Mouse (Mus musculus): Measurements from ENCODE around the gene Atxn7l1.

Gene Atxn7l1

DNA sequence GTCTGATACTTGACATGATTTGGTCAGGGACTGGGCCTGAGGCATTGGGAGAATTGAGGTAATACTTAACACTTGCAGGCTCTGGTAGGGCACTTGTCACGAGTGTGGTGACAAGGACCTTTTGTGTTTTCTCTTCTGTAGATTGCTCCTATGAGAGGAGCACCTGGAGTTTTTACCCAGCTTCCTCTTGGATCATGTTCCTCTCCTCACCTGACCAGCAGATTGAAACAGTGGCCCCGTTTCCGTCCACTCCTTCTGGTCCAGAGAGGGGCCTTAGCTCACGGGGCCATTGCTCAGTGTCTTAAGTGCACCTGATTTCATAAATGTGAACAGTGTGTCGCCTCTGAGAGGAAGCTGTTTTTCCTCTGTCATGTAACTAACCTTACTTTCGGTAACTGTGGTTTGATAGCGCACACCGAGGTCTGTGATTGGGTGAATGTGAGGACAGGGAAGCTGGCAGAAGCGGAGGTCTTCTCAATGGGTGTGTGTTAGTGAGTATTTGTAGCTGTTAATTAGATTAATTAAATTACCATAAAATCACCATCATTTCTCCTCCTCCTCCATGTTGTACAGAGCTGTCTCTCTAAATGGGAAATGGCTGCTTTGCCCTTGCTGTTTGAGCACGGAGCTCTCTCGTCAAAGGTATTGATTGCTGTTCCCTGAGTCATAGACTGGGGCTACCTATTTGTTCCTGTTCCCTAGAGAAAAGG lies 35.1 kb downstream of the Atxn7l1 start:
- no peak for DNase-seq (ENCODE audit: low spot score in 2 of 2)

DNA sequence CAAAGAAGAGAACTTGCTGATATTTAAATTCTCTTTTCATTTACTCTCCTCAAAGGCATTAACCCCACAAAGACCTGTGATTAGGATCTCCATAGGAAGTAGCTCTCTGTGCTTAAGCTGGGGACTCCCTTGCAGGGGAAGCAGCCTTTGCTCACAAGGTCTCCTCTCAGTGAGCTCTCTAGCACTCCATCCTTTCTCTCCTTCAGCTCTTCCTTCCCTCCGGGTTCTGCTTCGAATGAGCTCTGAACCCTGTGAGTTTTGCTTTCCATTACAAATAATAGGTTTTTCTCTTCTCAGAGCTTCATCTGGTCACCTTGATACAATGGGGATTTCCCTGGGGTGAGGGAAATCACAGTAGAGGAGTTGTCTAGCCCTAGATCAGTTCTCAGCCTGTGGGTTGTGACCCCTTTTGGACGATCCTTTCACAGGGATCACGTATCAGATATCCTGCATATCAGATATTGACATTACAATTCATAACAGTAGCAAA lies 35.7 kb downstream of the Atxn7l1 start:
- DNase-seq (ENCODE audit: low spot score in 2 of 2), result no peak

DNA sequence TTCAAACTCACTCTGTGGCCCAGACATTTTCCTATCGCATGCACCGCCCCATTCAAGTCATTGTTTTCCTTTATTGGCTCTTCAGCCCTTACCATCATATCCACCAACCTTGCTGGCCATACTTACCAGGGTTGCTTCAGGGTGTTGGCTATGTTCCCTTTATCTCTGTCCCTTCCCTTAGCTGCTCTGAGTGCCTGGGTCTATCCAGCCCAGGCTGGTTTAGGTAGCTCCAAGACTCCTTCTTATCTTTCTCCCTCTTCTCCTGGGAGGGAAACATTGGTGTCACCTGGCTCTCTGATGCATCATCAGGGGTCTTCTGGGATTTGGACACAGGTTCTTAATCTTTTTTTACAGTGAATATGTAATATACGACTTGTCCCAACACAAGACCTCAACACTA lies 36.6 kb downstream of the Atxn7l1 start:
- no peak for DNase-seq (ENCODE audit: low spot score in 2 of 2)

DNA sequence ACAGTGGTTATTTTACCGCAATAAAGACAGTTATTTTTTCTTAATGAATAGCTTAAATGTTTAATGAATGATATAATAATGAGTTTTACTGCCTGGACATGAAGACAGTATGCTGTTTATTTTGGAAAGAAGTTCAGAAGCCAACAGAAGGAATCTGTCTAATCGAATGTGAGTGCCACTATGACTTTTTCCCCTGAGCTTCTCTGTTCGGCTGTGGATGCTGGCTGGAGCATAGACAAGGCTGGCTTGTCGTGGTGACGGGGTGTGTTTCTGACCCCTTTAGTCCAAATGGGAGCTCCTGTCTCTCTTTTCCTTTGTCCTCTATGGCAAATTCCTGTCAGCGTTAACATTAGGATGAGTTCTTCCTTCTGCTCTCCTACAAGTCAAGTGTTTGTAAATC lies 37.6 kb downstream of the Atxn7l1 start:
- no peak for DNase-seq (ENCODE audit: low spot score in 2 of 2)

DNA sequence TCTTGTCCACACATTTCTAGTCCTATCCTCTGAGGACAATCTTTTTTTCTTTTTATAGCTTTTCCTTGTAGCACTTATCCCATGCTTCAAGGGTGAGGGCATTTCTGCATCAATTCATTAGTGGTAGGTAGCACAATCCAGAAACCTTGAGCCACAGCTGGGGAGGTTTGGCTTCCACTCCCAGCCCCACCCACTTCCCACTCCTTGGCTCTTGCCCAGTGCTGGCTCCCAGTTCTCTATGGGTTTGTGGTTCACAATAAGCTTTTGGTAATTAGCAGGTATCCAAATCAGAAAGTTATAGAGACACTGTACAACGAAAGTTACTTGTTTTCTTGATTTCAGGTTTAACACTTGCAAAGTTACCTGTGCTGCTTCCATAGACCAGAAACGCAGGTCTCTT lies 38.8 kb downstream of the Atxn7l1 start:
- DNase-seq (ENCODE audit: low spot score in 2 of 2), result no peak

GRCm38 (mm10) chr12:33190133-33190532 lies 42.6 kb downstream of the Atxn7l1 start:
- DNase-seq (ENCODE audit: low spot score in 2 of 2), result no peak

DNA sequence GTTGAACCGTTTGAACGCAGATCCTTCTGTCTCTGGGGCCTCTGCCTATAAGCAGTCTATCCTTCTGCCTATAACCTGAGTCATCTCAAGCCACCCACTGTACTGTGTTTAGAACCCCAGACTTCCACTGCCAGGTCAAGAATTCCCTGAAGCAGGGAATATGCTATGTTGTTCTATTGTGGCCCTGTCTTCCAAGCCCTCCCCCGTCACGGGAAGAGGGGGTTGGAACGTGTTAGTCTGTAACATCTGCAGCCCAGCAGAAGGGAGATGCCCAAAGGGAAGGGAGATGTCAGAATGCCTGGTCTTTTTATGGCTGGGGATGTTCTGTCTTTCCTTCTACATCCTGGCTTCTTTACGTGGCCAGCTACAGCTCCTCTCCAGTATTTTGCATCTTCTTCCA lies 43.1 kb downstream of the Atxn7l1 start:
- no peak for DNase-seq (ENCODE audit: low spot score in 2 of 2)

DNA sequence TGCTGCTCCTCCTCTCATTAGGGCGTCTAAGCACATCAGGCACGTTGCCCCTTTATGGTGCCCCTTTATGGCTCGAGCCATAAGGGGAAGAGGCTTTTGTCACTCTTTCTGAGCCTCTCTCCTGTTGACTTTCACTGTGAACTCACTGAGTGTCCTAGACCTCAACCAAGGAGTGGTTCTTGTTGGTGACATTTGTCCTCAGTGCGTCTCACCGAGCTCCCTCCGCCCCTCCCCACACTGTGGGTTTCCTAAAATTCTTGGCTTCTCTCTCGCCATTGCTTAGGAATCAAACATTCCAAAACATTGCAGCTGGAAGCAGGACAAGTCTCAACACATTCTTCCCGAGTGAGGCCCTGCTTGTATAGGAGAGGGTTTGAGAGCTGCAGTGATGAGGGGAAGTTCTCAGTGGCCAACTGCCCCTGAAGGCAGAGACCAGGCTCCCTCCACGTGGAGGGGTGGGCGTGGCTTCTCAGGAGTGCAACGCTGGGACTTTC lies 46.0 kb downstream of the Atxn7l1 start:
- no peak for DNase-seq (ENCODE audit: low spot score in 2 of 2)

- no peak for DNase-seq (ENCODE audit: low spot score in 2 of 2)
These were observed 47.7 kb downstream of the Atxn7l1 start for GRCm38 (mm10) chr12:33195175-33195574.

DNA sequence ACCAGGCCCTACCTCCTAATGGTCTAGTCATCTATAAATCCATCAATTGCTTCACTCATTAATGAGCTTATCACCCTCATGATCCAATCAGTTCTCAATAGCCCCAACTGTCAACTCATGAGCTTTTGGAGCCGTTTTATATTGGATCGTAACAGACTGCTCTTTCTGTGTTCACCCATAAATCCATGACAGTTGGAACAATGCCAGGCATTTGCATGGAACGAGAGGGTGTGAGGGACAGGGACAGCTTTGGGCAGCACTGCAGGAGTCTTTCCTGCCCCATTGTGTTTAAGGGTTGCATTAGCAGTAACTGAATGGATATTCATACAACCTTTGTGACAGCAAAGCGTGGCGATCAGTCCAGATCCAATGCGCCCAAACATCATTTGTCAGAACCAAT lies 49.8 kb downstream of the Atxn7l1 start:
- DNase-seq (ENCODE audit: low spot score in 2 of 2), result no peak

- DNase-seq (ENCODE audit: low spot score in 2 of 2), result no peak
These were observed 50.3 kb downstream of the Atxn7l1 start for GRCm38 (mm10) chr12:33197746-33198145.

GRCm38 (mm10) chr12:33201068-33201467 lies 53.6 kb downstream of the Atxn7l1 start:
- DNase-seq (ENCODE audit: low spot score in 2 of 2), result no peak

DNA sequence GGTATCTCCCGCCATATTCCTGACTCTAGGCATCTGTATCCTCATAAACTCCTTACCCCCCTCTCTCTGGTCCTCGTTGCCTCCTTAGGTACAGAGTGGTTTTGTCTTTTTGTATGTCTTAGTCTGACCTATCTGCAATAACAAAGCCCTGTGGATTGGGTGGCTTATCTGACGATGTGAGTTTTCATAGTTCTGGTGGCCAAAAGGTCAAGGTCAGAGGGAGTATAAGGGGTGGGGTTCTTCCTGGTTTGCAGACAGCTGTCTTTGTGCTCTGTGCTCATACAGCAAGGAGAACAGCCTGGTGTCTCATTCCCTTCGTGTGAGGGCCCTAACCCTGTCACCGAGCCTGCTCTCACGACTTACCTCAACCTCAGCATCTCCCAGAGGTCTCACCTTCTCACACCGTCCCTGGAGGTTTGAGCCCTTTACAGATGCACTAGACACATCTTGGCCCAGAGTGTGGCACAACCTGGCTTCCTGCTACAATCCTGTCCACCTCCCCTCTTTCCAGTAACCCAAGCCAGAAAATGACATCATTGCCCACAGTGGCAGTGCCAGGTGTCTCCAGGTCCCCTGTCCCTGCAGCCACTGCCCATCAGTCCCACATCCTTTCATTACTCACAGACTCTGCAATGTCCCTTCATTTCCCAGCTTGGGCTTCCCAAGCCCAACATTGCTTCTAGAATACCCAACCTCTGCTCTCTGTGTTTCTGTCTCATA lies 54.2 kb downstream of the Atxn7l1 start:
- no peak for DNase-seq (ENCODE audit: low spot score in 2 of 2)

- DNase-seq (ENCODE audit: low spot score in 2 of 2), result no peak
These were observed 57.8 kb downstream of the Atxn7l1 start for GRCm38 (mm10) chr12:33205255-33205654.

- DNase-seq (ENCODE audit: low spot score in 2 of 2), result no peak
These were observed 58.8 kb downstream of the Atxn7l1 start for GRCm38 (mm10) chr12:33206300-33206699.

- no peak for DNase-seq (ENCODE audit: low spot score in 2 of 2)
These were observed 63.4 kb downstream of the Atxn7l1 start for GRCm38 (mm10) chr12:33210856-33211255.

DNA sequence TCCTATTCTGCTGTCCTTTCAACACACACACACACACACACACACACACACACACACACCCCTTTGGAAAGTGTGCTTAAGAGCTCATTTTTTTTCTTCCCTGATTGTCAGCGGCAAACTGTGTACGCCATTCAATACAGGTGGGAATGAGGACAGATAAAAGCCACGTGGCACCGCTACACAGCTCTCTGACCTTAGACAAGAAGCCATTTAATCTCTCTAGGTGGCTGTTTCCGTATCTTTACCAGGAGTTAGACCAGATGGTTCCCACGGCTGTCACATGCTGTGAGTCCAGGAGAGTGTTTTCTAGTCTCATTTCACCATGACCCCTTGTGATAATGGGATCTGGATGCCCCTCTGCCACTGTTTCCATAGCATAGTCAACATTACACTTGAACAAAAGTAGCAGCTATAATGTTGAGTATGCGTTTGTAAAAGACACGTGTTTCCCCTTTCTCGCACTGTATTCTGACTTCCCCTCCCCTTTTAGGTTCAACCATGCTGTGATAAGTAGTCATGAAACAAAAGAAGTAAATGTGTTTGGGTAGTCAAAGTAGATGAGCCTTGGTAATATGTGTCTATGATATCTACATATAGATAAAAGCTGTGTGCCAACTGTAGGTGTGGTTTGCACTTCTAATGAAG lies 70.8 kb downstream of the Atxn7l1 start:
- DNase-seq (ENCODE audit: low spot score in 2 of 2), result no peak

- DNase-seq (ENCODE audit: low spot score in 2 of 2), result no peak
These were observed 71.9 kb downstream of the Atxn7l1 start for GRCm38 (mm10) chr12:33219436-33219835.

DNA sequence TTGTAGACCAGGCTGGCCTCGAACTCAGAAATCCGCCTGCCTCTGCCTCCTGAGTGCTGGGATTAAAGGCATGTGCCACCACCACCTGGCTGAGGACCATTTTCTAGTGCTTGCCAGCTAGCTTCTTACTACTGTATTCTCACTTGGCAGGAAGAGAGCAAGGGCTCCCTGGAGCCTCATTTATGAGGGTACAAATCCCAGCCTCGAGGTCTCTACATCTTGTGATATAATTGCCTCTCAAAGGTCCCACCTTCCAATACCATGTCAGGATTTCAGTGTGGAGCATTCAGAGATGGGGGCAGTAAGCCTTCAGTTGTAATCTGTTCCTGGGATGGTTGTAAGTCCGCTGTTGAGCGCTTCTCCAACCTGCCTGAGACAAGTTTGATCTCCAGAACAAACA lies 72.6 kb downstream of the Atxn7l1 start:
- no peak for DNase-seq (ENCODE audit: low spot score in 2 of 2)

- DNase-seq (ENCODE audit: low spot score in 2 of 2), result peak; percentile 42 to 79
These were observed 73.1 kb downstream of the Atxn7l1 start for GRCm38 (mm10) chr12:33220509-33221051.

DNA sequence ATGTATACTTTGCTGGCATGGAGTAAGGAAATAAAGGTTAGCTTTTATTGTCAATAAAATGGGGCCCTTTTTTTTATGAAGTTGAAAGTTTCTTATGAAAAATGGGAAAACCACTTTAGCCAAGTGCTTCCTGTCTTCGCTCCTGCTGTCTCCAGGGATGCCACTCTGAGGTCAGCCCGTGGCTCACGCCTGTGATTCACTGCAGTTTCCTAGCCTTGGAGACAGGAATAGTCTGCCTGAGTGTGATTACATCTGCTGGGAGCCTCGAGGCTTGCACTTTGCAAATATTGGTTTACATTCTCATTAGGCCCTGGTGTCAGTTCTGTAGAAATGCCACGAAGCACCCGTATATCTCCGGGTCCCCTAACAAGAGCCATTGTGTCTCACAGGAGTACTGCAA lies 74.7 kb downstream of the Atxn7l1 start:
- DNase-seq (ENCODE audit: low spot score in 2 of 2), result no peak

GRCm38 (mm10) chr12:33225117-33225541 lies 77.6 kb downstream of the Atxn7l1 start:
- DNase-seq (ENCODE audit: low spot score in 2 of 2), result peak; percentile 44 to 61

All from left cerebral cortex, adult 9 months (tissue).